Mouse (Mus musculus): ENCODE results near the gene Lag3.

DNA sequence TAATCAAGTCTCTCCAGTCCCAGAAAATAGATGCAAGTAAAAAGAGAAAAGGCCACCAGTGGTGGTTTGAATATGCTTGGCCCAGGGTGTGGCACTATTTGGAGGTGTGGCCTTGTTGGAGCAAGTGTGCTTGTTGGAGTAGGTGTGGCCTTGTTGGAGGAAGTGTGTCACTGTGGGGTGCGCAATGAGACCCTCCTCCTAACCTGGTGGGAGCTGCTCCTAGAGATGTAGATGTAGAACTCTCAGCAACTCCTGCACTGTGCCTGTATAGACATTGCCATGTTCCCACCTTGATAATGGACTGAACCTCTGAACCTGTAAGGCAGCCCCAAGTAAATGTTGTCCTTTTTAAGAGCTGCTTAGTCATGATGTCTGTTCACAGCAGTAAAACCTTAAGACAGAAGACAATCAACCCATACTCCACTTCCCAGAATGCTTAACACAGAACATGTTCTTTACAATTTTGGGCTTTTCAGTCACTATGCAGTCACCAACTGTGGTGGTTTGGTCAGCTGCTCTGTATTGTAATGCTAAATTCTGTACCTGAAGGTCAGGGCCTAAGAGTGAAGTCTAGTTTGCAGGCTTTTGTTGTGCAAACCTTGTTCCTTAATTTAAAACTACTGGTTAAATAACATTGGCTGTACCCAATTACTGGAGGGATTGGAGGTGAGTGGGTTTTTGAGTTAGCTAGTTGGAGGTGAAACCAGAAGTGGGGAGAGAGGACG lies 42.6 kb upstream of the Lag3 start:
- TF ChIP-seq POLR2A (IDR thresholded peaks at IDR 0.05; ENCODE audit: low read depth, low read length) (no peak), CTCF (IDR thresholded peaks at IDR 0.05; ENCODE audit: extremely low read depth, insufficient read length, insufficient replicate concordance, low read depth, low read length) (no peak)
